Mouse (Mus musculus) limb, embryonic 14.5 days (tissue): ENCODE data around the gene Rasgrf1. TPM values are rescaled to one million over a fixed set of nuclear protein-coding genes. Genes with fewer than 3 reads are reported as not detected.

Experiments used
- ATAC-seq: fragments of 200-750 bp; cut with Nextera tagmentation; 2 replicates; pipeline ENCODE4 v1.8.0; 2017; ENCODE audit warnings: low read depth, moderate number of reproducible peaks, moderate TSS enrichment; ENCODE audit not compliant: low FRiP score
- DNase-seq: peaks from one replicate; pipeline ENCODE4 v3.0.0-alpha.2; 2015; ENCODE audit warnings: low spot score
- H3K27ac ChIP-seq: fragments of 300-500 bp; sonication (generic); replicated peaks from 2 replicates; pipeline ENCODE4 v1.5.1; 2014; ENCODE audit warnings: low read depth, mild to moderate bottlenecking, low read length, moderate library complexity, mixed read lengths
- H3K27me3 ChIP-seq: fragments of 300-500 bp; sonication (generic); 2 replicates; pipeline ENCODE4 v1.6.1; 2014; ENCODE audit warnings: low read length, mixed read lengths; ENCODE audit not compliant: control insufficient read depth, insufficient read depth
- H3K36me3 ChIP-seq: fragments of 300-500 bp; sonication (generic); 2 replicates; pipeline ENCODE4 v1.6.1; 2014; ENCODE audit warnings: mild to moderate bottlenecking, low read length, moderate library complexity, mixed read lengths; ENCODE audit not compliant: control insufficient read depth, insufficient read depth
- H3K4me1 ChIP-seq: fragments of 300-500 bp; sonication (generic); 2 replicates; pipeline ENCODE4 v1.6.1; 2014; ENCODE audit warnings: antibody characterized with exemption, low read length, mixed read lengths; ENCODE audit not compliant: control insufficient read depth, insufficient read depth
- H3K4me2 ChIP-seq: fragments of 300-500 bp; sonication (generic); replicated peaks from 2 replicates; pipeline ENCODE4 v1.6.1; 2014; ENCODE audit warnings: low read depth, mild to moderate bottlenecking, low read length, moderate library complexity; ENCODE audit not compliant: severe bottlenecking
- H3K4me3 ChIP-seq: fragments of 300-500 bp; sonication (generic); replicated peaks from 2 replicates; pipeline ENCODE4 v1.5.1; 2014; ENCODE audit warnings: low read length
- H3K9ac ChIP-seq: fragments of 300-500 bp; sonication (generic); 2 replicates; pipeline ENCODE4 v1.6.1; 2014; ENCODE audit warnings: mild to moderate bottlenecking, low read depth, low read length, moderate library complexity; ENCODE audit not compliant: severe bottlenecking
- H3K9me3 ChIP-seq: fragments of 300-500 bp; sonication (generic); 2 replicates; pipeline ENCODE4 v1.6.1; 2016; ENCODE audit warnings: low read length; ENCODE audit not compliant: control insufficient read depth
- POLR2A ChIP-seq: fragments of 200-500 bp; IDR thresholded peaks from 2 replicates; pipeline ENCODE4 v1.8.0; 2012; ENCODE audit warnings: inconsistent platforms, mild to moderate bottlenecking, moderate library complexity, borderline replicate concordance; ENCODE audit not compliant: insufficient read depth, insufficient read length; ENCODE audit errors: extremely low read depth
- WGBS: fragments of 180-500 bp; shearing (Covaris S2); extraction: QIAGEN DNeasy Blood & Tissue Kit; methylation state at CpG from one replicate; pipeline ENCODE4 v1.1.7; 2014; 5-methylcytosine and 5-hydroxymethylcytosine counted together
- polyA plus RNA-seq, 2 experiments: library from polyadenylated mRNA; depleted of rRNA in 1 of 2; stranded (reverse) in 1 of 2; unstranded in 1 of 2; fragments of >200 nt; fragmentation: Nextera tagmentation in 1 of 2; extraction: Ambion mirVana in 1 of 2; gene quantifications; 2 replicates each; pipeline versions ENCODE4 v1.2.1 to v1.2.3; 2012 to 2014

Gene Rasgrf1
- polyA plus RNA-seq, 2 experiments: 0.55 to 1.1 TPM

GRCm38 (mm10) chr9:90075336-90075735 is 165.6 kb downstream of the Rasgrf1 start:
- no peaks in the 10 kb centered on the region for H3K4me1 ChIP-seq
- no peak overlapping the region for H3K4me2 ChIP-seq
- no peaks in the 10 kb centered on the region for H3K9me3 ChIP-seq
- H3K4me3 ChIP-seq: no peak overlapping the region
- no peak overlapping the region for H3K9ac ChIP-seq
- TF ChIP-seq POLR2A: no peak
- 84% methylated on average over 4 of the region's 4 CpGs for WGBS
- no peaks in the 10 kb centered on the region for H3K27me3 ChIP-seq
- DNase-seq: no peak
- no peaks in the 10 kb centered on the region for H3K36me3 ChIP-seq
- no peak for ATAC-seq
- no peak overlapping the region for H3K27ac ChIP-seq

- ATAC-seq: no peak
Observed at GRCm38 (mm10) chr9:90076131-90076530, 166.4 kb downstream of the Rasgrf1 start.

More at GRCm38 (mm10) chr9:90076131-90076530, 166.4 kb downstream of the Rasgrf1 start:
- no peak overlapping the region for H3K27ac ChIP-seq
- TF ChIP-seq POLR2A: no peak
- H3K27me3 ChIP-seq: no peaks in the 10 kb centered on the region
- no peak overlapping the region for H3K4me3 ChIP-seq
- no peak for DNase-seq
- no peak overlapping the region for H3K9ac ChIP-seq
- no peaks in the 10 kb centered on the region for H3K9me3 ChIP-seq
- H3K36me3 ChIP-seq: no peaks in the 10 kb centered on the region
- 83% methylated on average over 5 of the region's 5 CpGs for whole genome bisulfite sequencing
- no peak overlapping the region for H3K4me2 ChIP-seq
- H3K4me1 ChIP-seq: no peaks in the 10 kb centered on the region

Other genes starting within 250 kb of the Rasgrf1 start
- gene Tmed3, start 204.8 kb upstream of the Rasgrf1 start, polyA plus RNA-seq (2012; rRNA removed): 111 and 123 TPM in 2 replicates
- gene Tmed3, start 204.8 kb upstream of the Rasgrf1 start, polyA plus RNA-seq (2014; fragmentation: Nextera tagmentation; extraction: Ambion mirVana): 152 and 173 TPM in 2 replicates
- gene Ankrd34c, start 171.4 kb upstream of the Rasgrf1 start, polyA plus RNA-seq (2012; rRNA removed): 0.01 TPM in 1 of 2 replicates, not detected in the other
- not detected in 2 replicates for gene Ankrd34c, start 171.4 kb upstream of the Rasgrf1 start, polyA plus RNA-seq (2014; fragmentation: Nextera tagmentation; extraction: Ambion mirVana)
- 17.7 and 20.4 TPM in 2 replicates for gene Ctsh, start 144.2 kb downstream of the Rasgrf1 start, polyA plus RNA-seq (2012; rRNA removed)
- 37.8 and 40.3 TPM in 2 replicates for gene Ctsh, start 144.2 kb downstream of the Rasgrf1 start, polyA plus RNA-seq (2014; fragmentation: Nextera tagmentation; extraction: Ambion mirVana)
- 403 and 464 TPM in 2 replicates for gene Morf4l1, start 204.9 kb downstream of the Rasgrf1 start, polyA plus RNA-seq (2012; rRNA removed)
- 500 and 524 TPM in 2 replicates for gene Morf4l1, start 204.9 kb downstream of the Rasgrf1 start, polyA plus RNA-seq (2014; fragmentation: Nextera tagmentation; extraction: Ambion mirVana)